10 mouse cellular contexts compared by ENCODE assay signal in the genomic region with DNA sequence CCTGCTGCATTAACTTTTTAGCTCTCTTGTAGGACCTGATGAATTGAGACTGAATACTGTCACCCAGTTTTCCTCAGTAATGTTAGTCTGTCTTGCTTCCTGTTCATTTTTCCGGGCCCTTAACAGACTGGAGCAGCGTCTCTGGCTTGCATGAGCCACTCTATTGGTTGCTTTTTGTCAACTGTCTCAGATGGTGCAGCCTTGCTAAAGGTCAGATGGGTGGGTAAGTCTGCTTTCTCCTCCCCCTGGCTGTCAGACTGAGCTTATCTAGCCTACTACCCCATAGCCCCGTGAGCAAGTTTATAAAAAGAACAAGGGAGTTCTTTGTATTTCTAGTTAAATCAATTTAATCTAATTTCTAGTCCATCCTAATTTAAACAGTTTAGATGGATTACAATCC. TPM values are rescaled to one million over a fixed set of nuclear protein-coding genes. Genes with fewer than 3 reads are reported as not detected.
DNase-seq lines count a peak whose midpoint lies in the region; ATAC-seq and TF ChIP-seq lines count a peak whose summit lies in the region.
"Had no signal": no experiment of that assay in that cellular context is flagged by ENCODE, and none has a peak within 500 bp of the region (broad histone marks: within the 10 kb centered on the region; RNA-seq: fewer than 3 reads in every experiment).

No protein-coding gene starts in this region.

- TF ChIP-seq CTCF in kidney, postnatal 0 days (IDR thresholded peaks at IDR 0.05; ENCODE audit: low read depth): no peak
- TF ChIP-seq CTCF in liver, postnatal 0 days (IDR thresholded peaks at IDR 0.05; ENCODE audit: low read depth): peak; percentile 25

- H3K4me2 ChIP-seq in kidney, postnatal 0 days (ENCODE audit: low read length): no peak overlapping the region
- H3K4me2 ChIP-seq in liver, postnatal 0 days (ENCODE audit: low read depth, low read length): no peak overlapping the region

- H3K27ac ChIP-seq in kidney, postnatal 0 days: no peak overlapping the region
- no peak overlapping the region for H3K27ac ChIP-seq in liver, postnatal 0 days (ENCODE audit: low read depth)
- H3K27ac ChIP-seq: gastrocnemius, adult 2 months; macrophage had no signal

- H3K9me3 ChIP-seq in kidney, postnatal 0 days (replicated peaks; ENCODE audit: low read length): no peaks in the 10 kb centered on the region
- H3K9me3 ChIP-seq in liver, postnatal 0 days (ENCODE audit: low read length): no peaks in the 10 kb centered on the region

- no peak for TF ChIP-seq EP300 in liver, postnatal 0 days (IDR thresholded peaks at IDR 0.05; ENCODE audit: low read depth)

- 0 out of 2 replicates have a peak, but pooled peaks cover 4% of the 10 kb centered on the region for H3K4me1 ChIP-seq in kidney, postnatal 0 days (replicated peaks; ENCODE audit: insufficient read depth, low read length)
- peaks cover 21% of the 10 kb centered on the region for H3K4me1 ChIP-seq in liver, postnatal 0 days (ENCODE audit: insufficient read depth)

- WGBS in kidney, postnatal 0 days: 40% methylated on average over 3 of the region's 3 CpGs
- WGBS in liver, postnatal 0 days (ENCODE audit: insufficient replicate concordance): 20% methylated on average over 3 of the region's 3 CpGs

- H3K9ac ChIP-seq in kidney, postnatal 0 days (ENCODE audit: low read depth, low read length): no peak overlapping the region
- H3K9ac ChIP-seq in liver, postnatal 0 days (replicated peaks): no peak overlapping the region

- ATAC-seq in kidney, postnatal 0 days (replicated peaks; ENCODE audit: low FRiP score, low read depth): no peak
- ATAC-seq in liver, postnatal 0 days: peak; percentile 77

- no peak overlapping the region for H3K4me3 ChIP-seq in kidney, postnatal 0 days (replicated peaks; ENCODE audit: low read depth, low read length)
- no peak overlapping the region for H3K4me3 ChIP-seq in liver, postnatal 0 days (ENCODE audit: low read depth, low read length)
- H3K4me3 ChIP-seq: gastrocnemius, adult 2 months had no signal

- peak; percentile 21 for DNase-seq in kidney, postnatal 0 days (ENCODE audit: low spot score)
- DNase-seq in kidney, postnatal 4 days: no peak
- peak; percentile 44 for DNase-seq in c-Kit-positive CD71-positive TER-119-negative erythroid progenitor cells, embryonic 14.5 days (ENCODE audit: low read depth)
- DNase-seq in heart, postnatal 10 days: peak; percentile 26 to 33
- DNase-seq in liver, postnatal 0 days: no peak
- DNase-seq in spleen, postnatal 4 days (ENCODE audit: low spot score in 2 of 2): no peak
- DNase-seq in ovary, postnatal 10 days (ENCODE audit: low spot score): no peak
- DNase-seq: gastrocnemius, adult 2 months; kidney, adult 9 months had no signal

- H3K36me3 ChIP-seq in kidney, postnatal 0 days (ENCODE audit: insufficient read depth, low read length): no peaks in the 10 kb centered on the region
- H3K36me3 ChIP-seq in liver, postnatal 0 days (replicated peaks; ENCODE audit: insufficient read depth, low read length): 0 out of 2 replicates have a peak, but pooled peaks cover 2% of the 10 kb centered on the region

- H3K27me3 ChIP-seq in kidney, postnatal 0 days (ENCODE audit: insufficient read depth, low read length): no peaks in the 10 kb centered on the region
- H3K27me3 ChIP-seq in liver, postnatal 0 days (ENCODE audit: insufficient read depth, low read length): no peaks in the 10 kb centered on the region

- intact Hi-C loops in heart, postnatal 10 days (cut with DNase I): no loop called here

RNA-seq across cellular contexts. Expression of gene Scaf8, which starts 23.6 kb away (rescaled TPM):
- 15.9 and 16.1 TPM in 2 replicates for polyA plus RNA-seq in kidney, postnatal 0 days (2015; fragmentation: Nextera tagmentation; extraction: Ambion mirVana)
- 10 to 100 TPM; 45.2 to 45.8 TPM for total RNA-seq in heart, postnatal 10 days (2021)
- polyA plus RNA-seq in liver, postnatal 0 days (2015; fragmentation: Nextera tagmentation; extraction: Ambion mirVana): 4.2 and 4.5 TPM in 2 replicates

Comparison
In these comparisons a context has a peak if more than half of its experiments do, and no peak if none do; other contexts are left out.
1. DNase-seq: peak in kidney, postnatal 0 days (single experiment), c-Kit-positive CD71-positive TER-119-negative erythroid progenitor cells, embryonic 14.5 days (single experiment) and heart, postnatal 10 days (2 of 2); none in kidney, postnatal 4 days (0 of 2), liver, postnatal 0 days (single experiment), spleen, postnatal 4 days (0 of 2) and ovary, postnatal 10 days (single experiment).